Mouse (Mus musculus) small intestine, adult 2 months (tissue): ENCODE data around the gene Pcca. TPM values are rescaled to one million over a fixed set of nuclear protein-coding genes. Genes with fewer than 3 reads are reported as not detected.

Experiments
- H3K27ac ChIP-seq: fragments of 200-500 bp; 2 replicates; pipeline ENCODE4 v1.5.1; 2012; ENCODE audit warnings: low read depth, low read length, control low read depth, inconsistent platforms; ENCODE audit not compliant: insufficient read depth
- H3K27me3 ChIP-seq: fragments of 200-500 bp; 2 replicates; pipeline ENCODE4 v1.6.1; 2012; ENCODE audit warnings: mild to moderate bottlenecking, moderate library complexity, low read length, inconsistent platforms; ENCODE audit not compliant: control insufficient read depth, insufficient read depth
- H3K36me3 ChIP-seq: fragments of 200-500 bp; 2 replicates; pipeline ENCODE4 v1.6.1; 2012; ENCODE audit warnings: mild to moderate bottlenecking, low read length, control low read depth, inconsistent platforms; ENCODE audit not compliant: control insufficient read depth, insufficient read depth
- H3K4me1 ChIP-seq: fragments of 200-500 bp; 2 replicates; pipeline ENCODE4 v1.6.1; 2012; ENCODE audit warnings: low read length, inconsistent platforms, mixed read lengths; ENCODE audit not compliant: control insufficient read depth, insufficient read depth, insufficient read length
- H3K4me3 ChIP-seq: fragments of 200-500 bp; 2 replicates; pipeline ENCODE4 v1.5.1; 2012; ENCODE audit warnings: low read depth, mild to moderate bottlenecking, control low read depth, inconsistent platforms, low read length, moderate library complexity
- CTCF ChIP-seq: fragments of 200-500 bp; IDR thresholded peaks from 2 replicates; pipeline ENCODE4 v1.5.1; 2012; ENCODE audit warnings: low read depth, mild to moderate bottlenecking, control low read depth, inconsistent platforms, low read length, moderate library complexity, mixed read lengths; ENCODE audit not compliant: insufficient replicate concordance, insufficient read length; ENCODE audit errors: extremely low read depth
- POLR2A ChIP-seq: fragments of 200-500 bp; IDR thresholded peaks from 2 replicates; pipeline ENCODE4 v1.6.1; 2012; ENCODE audit warnings: low read depth, mild to moderate bottlenecking, control low read depth, inconsistent platforms, low read length, moderate library complexity
- WGBS: fragments of 180-500 bp; shearing (Covaris S2); methylation state at CpG from one replicate; pipeline ENCODE4 v1.1.7; 2018; 5-methylcytosine and 5-hydroxymethylcytosine counted together
- polyA plus RNA-seq: library from polyadenylated mRNA; depleted of rRNA; stranded (reverse); fragments of >200 nt; gene quantifications from 2 replicates; pipeline ENCODE4 v1.2.3, GENCODE M21; 2012

Pcca gene
- polyA plus RNA-seq, 1 experiment: 2.1 TPM

GRCm38 (mm10) chr14:122649336-122649950, 115.3 kb downstream of the Pcca start:
- Histone ChIP-seq H3K27me3 (no peaks in the 10 kb centered on the region), H3K27ac (no peak overlapping the region), H3K4me3 (no peak overlapping the region), H3K36me3 (no peaks in the 10 kb centered on the region), H3K4me1 (no peaks in the 10 kb centered on the region)
- TF ChIP-seq POLR2A (no peak), CTCF (no peak)
- 85% methylated on average over 3 of the region's 3 CpGs for WGBS

DNA sequence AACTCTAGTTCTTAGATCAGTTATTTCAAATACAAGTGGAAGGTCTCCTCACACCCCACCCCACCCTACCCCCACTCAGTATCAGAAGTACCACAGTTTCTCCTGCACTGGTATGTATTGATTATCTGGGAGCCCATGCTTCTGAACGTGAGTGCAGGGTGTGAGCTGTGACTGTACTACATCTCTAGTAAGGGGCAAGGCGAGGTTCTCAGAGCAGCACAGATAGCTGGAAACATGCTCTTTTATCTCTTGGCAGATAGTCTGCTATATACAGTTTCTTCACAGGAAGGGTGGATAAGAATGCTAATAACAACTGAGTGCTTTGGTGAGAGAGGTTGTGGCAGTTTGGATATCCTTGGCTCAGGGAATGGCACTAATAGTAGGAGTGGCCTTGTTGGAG, 117.6 kb downstream of the Pcca start:
- Histone ChIP-seq H3K36me3 (no peaks in the 10 kb centered on the region), H3K27me3 (no peaks in the 10 kb centered on the region), H3K27ac (no peak overlapping the region), H3K4me3 (no peak overlapping the region), H3K4me1 (no peaks in the 10 kb centered on the region)
- 78% methylated on average over 2 of the region's 2 CpGs for WGBS
- no peak for TF ChIP-seq POLR2A
- no peak for TF ChIP-seq CTCF

- H3K27me3 ChIP-seq: no peaks in the 10 kb centered on the region
- H3K4me1 ChIP-seq: no peaks in the 10 kb centered on the region
- no peak overlapping the region for H3K4me3 ChIP-seq
- TF ChIP-seq CTCF (no peak), POLR2A (no peak)
- 89% methylated on average over 3 of the region's 3 CpGs for WGBS
- H3K36me3 ChIP-seq: no peaks in the 10 kb centered on the region
- H3K27ac ChIP-seq: no peak overlapping the region
These were observed 141.5 kb downstream of the Pcca start for GRCm38 (mm10) chr14:122675661-122676060.

DNA sequence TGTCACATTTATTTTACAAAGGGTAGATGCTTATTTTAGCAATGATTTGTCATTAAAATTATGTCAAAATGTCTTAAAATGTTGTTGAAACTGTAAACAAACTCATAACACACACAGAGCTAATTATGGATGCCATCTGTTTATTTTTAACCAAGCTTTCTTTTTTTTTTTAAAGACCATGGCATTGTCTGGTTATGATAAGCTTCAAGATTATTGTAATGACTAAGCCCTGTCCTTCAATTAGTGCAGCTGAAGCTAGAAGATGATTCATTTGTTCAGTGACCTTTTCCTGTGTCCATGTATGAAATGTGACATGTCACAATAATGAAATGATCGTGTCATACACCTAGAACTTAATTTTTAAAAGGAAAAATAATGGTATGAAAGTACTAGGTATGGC, 149.5 kb downstream of the Pcca start:
- Histone ChIP-seq H3K4me1 (no peaks in the 10 kb centered on the region), H3K36me3 (peaks cover 2% of the 10 kb centered on the region; the same call in 1 of the 2 replicates), H3K4me3 (no peak overlapping the region), H3K27me3 (no peaks in the 10 kb centered on the region), H3K27ac (no peak overlapping the region)
- TF ChIP-seq POLR2A: no peak
- no peak for TF ChIP-seq CTCF
- 73% methylated on average over 1 of the region's 1 CpGs for WGBS

- Histone ChIP-seq H3K36me3 (peaks cover 2% of the 10 kb centered on the region; the same call in 1 of the 2 replicates), H3K27ac (no peak overlapping the region), H3K27me3 (no peaks in the 10 kb centered on the region), H3K4me3 (no peak overlapping the region), H3K4me1 (no peaks in the 10 kb centered on the region)
- 93% methylated on average over 4 of the region's 4 CpGs for WGBS
- TF ChIP-seq POLR2A (no peak), CTCF (no peak)
These were observed 150.1 kb downstream of the Pcca start for GRCm38 (mm10) chr14:122684250-122684649.

GRCm38 (mm10) chr14:122684811-122685210, 150.7 kb downstream of the Pcca start:
- no peak overlapping the region for H3K27ac ChIP-seq
- H3K4me3 ChIP-seq: no peak overlapping the region
- 29% methylated on average over 2 of the region's 2 CpGs for WGBS
- TF ChIP-seq POLR2A: no peak
- TF ChIP-seq CTCF: no peak
- no peaks in the 10 kb centered on the region for H3K4me1 ChIP-seq
- H3K36me3 ChIP-seq: peaks cover 2% of the 10 kb centered on the region; the same call in 1 of the 2 replicates
- no peaks in the 10 kb centered on the region for H3K27me3 ChIP-seq

GRCm38 (mm10) chr14:122687398-122687797, 153.3 kb downstream of the Pcca start:
- H3K27me3 ChIP-seq: no peaks in the 10 kb centered on the region
- H3K4me1 ChIP-seq: no peaks in the 10 kb centered on the region
- peaks cover 2% of the 10 kb centered on the region; the same call in 1 of the 2 replicates for H3K36me3 ChIP-seq
- H3K4me3 ChIP-seq: no peak overlapping the region
- H3K27ac ChIP-seq: no peak overlapping the region
- TF ChIP-seq CTCF (no peak), POLR2A (no peak)
- WGBS: 88% methylated on average over 7 of the region's 7 CpGs

DNA sequence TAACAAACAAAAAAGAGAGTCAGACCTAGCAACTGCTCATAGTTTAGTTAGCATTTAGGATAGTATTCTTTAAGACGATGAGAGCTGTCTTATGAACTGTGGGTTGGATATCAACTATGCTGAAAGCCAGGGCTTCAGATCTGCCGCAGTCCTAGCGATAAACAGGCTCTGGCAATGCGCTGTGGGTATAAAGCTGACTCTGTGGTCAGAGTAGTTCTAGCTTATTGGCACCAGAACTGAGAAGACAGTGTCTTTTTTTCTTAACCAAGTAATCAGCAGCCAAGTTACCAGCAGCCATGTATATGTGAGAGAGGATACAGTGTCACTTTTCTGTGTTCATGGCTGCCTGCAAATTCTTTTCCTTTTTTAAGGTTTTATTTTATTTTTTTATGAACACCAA, 154.3 kb downstream of the Pcca start:
- H3K4me1 ChIP-seq: no peaks in the 10 kb centered on the region
- peaks cover 3% of the 10 kb centered on the region for H3K36me3 ChIP-seq
- H3K4me3 ChIP-seq: no peak overlapping the region
- TF ChIP-seq CTCF (no peak), POLR2A (no peak)
- H3K27me3 ChIP-seq: no peaks in the 10 kb centered on the region
- H3K27ac ChIP-seq: no peak overlapping the region
- WGBS: 95% methylated on average over 4 of the region's 4 CpGs
